Mouse (Mus musculus) embryonic fibroblast, embryonic 13.5 days (primary cell): ENCODE results near the gene Zfp263.

ENCODE experiments used
- CTCF ChIP-seq: IDR thresholded peaks from 2 replicates; pipeline ENCODE4 v1.5.1; 2011; ENCODE audit warnings: mild to moderate bottlenecking, control low read depth, low read length, moderate library complexity, borderline replicate concordance; ENCODE audit not compliant: insufficient read depth
- POLR2A ChIP-seq: IDR thresholded peaks from 2 replicates; pipeline ENCODE4 v1.6.1; 2011; ENCODE audit warnings: low read depth, mild to moderate bottlenecking, control low read depth, low read length, moderate library complexity

- TF ChIP-seq CTCF, result no peak
- no peak for TF ChIP-seq POLR2A
Observed at GRCm38 (mm10) chr16:3742466-3742865, 1.4 kb upstream of the Zfp263 start.
